Mouse (Mus musculus): ENCODE measurements around the gene Elmo3. TPM values are rescaled to one million over a fixed set of nuclear protein-coding genes. Genes with fewer than 3 reads are reported as not detected.
A peak's percentile ranks its signal among the peaks of the same experiment; 100 is the strongest.

The Elmo3 gene
- polyA plus RNA-seq, 1 experiment = 49.6 TPM

GRCm38 (mm10) chr8:105348450-105349095 lies 43.2 kb downstream of the Elmo3 start, which contains the start of gene Slc9a5:
Gene Slc9a5 (plus strand): TSS chr8:105348843.
- TF ChIP-seq POLR2A (IDR thresholded peaks at IDR 0.05; ENCODE audit: low read depth, low read length) = no peak
- DNase-seq = no peak
- under 1% methylated on average over 34 of the region's 34 CpGs for WGBS
- Histone ChIP-seq H3K36me3 (ENCODE audit: control insufficient read depth, insufficient read depth, low read length) (no peaks in the 10 kb centered on the region), H3K4me3 (ENCODE audit: insufficient read depth, low read depth, low read length) (peak within 1 kb of the TSS; percentile 85), H3K27ac (ENCODE audit: insufficient read depth, low read depth, low read length) (peak within 1 kb of the TSS; percentile 73), H3K4me1 (ENCODE audit: control insufficient read depth, insufficient read depth, low read length) (no peaks in the 10 kb centered on the region; the same call in 1 of the 2 replicates), H3K27me3 (replicated peaks; ENCODE audit: control insufficient read depth, insufficient read depth, low read length) (no peaks in the 10 kb centered on the region)

DNA sequence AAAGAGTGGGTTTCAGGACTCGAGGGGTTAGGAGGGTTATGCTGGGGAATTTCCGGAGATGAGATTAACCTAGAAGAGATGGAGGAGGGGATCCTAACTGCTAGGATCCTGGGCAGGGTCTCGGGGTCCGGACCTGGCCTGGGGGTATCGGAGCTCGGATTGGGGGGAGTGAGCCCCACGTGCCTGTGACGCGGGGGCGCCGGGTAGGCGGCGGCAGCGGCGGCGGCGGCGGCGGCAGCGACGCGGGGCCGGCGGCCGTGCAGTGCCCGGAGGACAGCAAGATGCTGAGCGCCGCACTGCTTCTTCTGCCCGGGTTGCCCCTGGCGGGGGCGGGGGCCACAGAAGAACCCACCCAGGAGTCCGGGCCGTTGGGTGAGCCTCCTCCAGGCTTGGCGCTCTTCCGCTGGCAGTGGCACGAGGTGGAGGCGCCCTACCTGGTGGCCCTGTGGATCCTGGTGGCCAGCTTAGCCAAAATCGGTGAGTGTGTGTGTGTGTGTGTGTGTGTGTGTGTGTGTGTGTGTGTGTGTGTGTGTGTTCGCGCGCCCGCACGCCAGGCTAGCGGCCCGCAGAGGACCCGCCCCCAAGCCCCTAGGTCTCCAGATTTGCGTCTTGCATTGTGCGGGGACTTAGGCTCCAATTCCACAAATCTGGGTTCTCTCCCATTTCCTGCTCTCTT lies 43.8 kb downstream of the Elmo3 start:
- Histone ChIP-seq H3K4me3 (ENCODE audit: insufficient read depth, low read depth, low read length) (peak overlapping the region; percentile 64), H3K36me3 (ENCODE audit: control insufficient read depth, insufficient read depth, low read length) (no peaks in the 10 kb centered on the region), H3K4me1 (ENCODE audit: control insufficient read depth, insufficient read depth, low read length) (no peaks in the 10 kb centered on the region; the same call in 1 of the 2 replicates), H3K27ac (ENCODE audit: insufficient read depth, low read depth, low read length) (no peak overlapping the region), H3K27me3 (replicated peaks; ENCODE audit: control insufficient read depth, insufficient read depth, low read length) (no peaks in the 10 kb centered on the region)
- DNase-seq = no peak
- TF ChIP-seq CTCF (conservative IDR thresholded peaks at IDR 0.05; ENCODE audit: insufficient read depth, insufficient read length, low read depth, low read length) = no peak
- no peak for TF ChIP-seq POLR2A (IDR thresholded peaks at IDR 0.05; ENCODE audit: low read depth, low read length)
- WGBS = 4% methylated on average over 48 of the region's 48 CpGs

- no peaks in the 10 kb centered on the region for H3K36me3 ChIP-seq (ENCODE audit: control insufficient read depth, insufficient read depth, low read length)
- 72% methylated on average over 7 of the region's 7 CpGs for WGBS
- no peak overlapping the region for H3K4me3 ChIP-seq (ENCODE audit: insufficient read depth, low read depth, low read length)
- TF ChIP-seq POLR2A (IDR thresholded peaks at IDR 0.05; ENCODE audit: low read depth, low read length) = no peak
- no peak for TF ChIP-seq CTCF (conservative IDR thresholded peaks at IDR 0.05; ENCODE audit: insufficient read depth, insufficient read length, low read depth, low read length)
- H3K27ac ChIP-seq (ENCODE audit: insufficient read depth, low read depth, low read length) = no peak overlapping the region
- DNase-seq = no peak
- no peaks in the 10 kb centered on the region for H3K27me3 ChIP-seq (replicated peaks; ENCODE audit: control insufficient read depth, insufficient read depth, low read length)
- no peaks in the 10 kb centered on the region; the same call in 1 of the 2 replicates for H3K4me1 ChIP-seq (ENCODE audit: control insufficient read depth, insufficient read depth, low read length)
These were observed 44.8 kb downstream of the Elmo3 start for GRCm38 (mm10) chr8:105350186-105350585.

DNA sequence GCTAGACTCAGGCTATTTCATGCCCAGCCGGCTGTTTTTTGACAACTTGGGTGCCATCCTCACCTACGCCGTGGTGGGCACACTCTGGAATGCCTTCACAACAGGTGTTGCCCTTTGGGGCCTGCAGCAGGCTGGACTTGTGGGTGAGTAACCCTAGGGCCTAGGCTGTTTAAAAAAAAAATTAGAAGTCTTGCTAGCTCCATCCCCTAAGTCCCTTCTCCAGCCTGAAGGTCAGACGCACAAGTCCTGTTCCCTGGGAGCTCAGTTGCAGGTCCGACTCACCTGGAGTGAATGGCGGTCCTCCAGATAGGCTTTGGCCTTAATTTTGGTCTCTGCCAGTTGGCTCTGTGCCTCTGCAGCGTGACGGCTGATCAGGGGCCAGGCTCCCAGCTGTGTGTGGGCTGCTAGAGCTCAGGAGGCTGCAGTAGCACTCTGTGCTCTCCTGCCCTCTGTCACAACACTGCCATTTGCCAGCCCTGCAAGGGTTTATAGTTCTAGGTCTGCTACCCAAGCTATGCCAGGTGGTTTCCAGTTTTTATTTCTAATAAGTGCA lies 48.3 kb downstream of the Elmo3 start:
- H3K27me3 ChIP-seq (replicated peaks; ENCODE audit: control insufficient read depth, insufficient read depth, low read length) = no peaks in the 10 kb centered on the region
- H3K4me3 ChIP-seq (ENCODE audit: insufficient read depth, low read depth, low read length) = no peak overlapping the region
- no peak for TF ChIP-seq POLR2A (IDR thresholded peaks at IDR 0.05; ENCODE audit: low read depth, low read length)
- TF ChIP-seq CTCF (conservative IDR thresholded peaks at IDR 0.05; ENCODE audit: insufficient read depth, insufficient read length, low read depth, low read length) = no peak
- H3K27ac ChIP-seq (ENCODE audit: insufficient read depth, low read depth, low read length) = no peak overlapping the region
- no peak for DNase-seq
- H3K4me1 ChIP-seq (ENCODE audit: control insufficient read depth, insufficient read depth, low read length) = no peaks in the 10 kb centered on the region
- WGBS = 65% methylated on average over 8 of the region's 8 CpGs
- H3K36me3 ChIP-seq (ENCODE audit: control insufficient read depth, insufficient read depth, low read length) = no peaks in the 10 kb centered on the region

DNA sequence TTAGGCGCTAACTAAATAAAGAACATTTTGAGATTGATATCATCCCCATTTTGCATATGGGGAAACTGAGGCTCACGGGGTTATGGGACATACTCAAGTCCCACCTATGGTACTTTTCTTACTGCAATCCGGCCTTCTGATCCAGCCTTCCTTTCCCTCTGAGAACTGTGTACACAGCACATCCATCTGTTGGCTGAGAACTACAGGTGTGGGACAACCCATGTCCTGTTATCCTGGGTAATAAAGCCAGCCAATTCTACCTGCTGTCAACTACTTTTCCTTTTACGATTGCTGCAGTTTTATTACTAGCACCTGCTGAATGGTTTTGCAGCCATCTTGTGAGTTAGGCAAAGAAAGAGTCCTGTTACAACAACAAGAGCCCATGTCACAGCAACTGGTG lies 49.1 kb downstream of the Elmo3 start:
- Histone ChIP-seq H3K27me3 (replicated peaks; ENCODE audit: control insufficient read depth, insufficient read depth, low read length) (no peaks in the 10 kb centered on the region), H3K36me3 (ENCODE audit: control insufficient read depth, insufficient read depth, low read length) (no peaks in the 10 kb centered on the region), H3K27ac (ENCODE audit: insufficient read depth, low read depth, low read length) (no peak overlapping the region), H3K4me3 (ENCODE audit: insufficient read depth, low read depth, low read length) (no peak overlapping the region), H3K4me1 (ENCODE audit: control insufficient read depth, insufficient read depth, low read length) (no peaks in the 10 kb centered on the region)
- WGBS = 97% methylated on average over 4 of the region's 4 CpGs
- DNase-seq = no peak
- TF ChIP-seq CTCF (conservative IDR thresholded peaks at IDR 0.05; ENCODE audit: insufficient read depth, insufficient read length, low read depth, low read length) (no peak), POLR2A (IDR thresholded peaks at IDR 0.05; ENCODE audit: low read depth, low read length) (no peak)

DNA sequence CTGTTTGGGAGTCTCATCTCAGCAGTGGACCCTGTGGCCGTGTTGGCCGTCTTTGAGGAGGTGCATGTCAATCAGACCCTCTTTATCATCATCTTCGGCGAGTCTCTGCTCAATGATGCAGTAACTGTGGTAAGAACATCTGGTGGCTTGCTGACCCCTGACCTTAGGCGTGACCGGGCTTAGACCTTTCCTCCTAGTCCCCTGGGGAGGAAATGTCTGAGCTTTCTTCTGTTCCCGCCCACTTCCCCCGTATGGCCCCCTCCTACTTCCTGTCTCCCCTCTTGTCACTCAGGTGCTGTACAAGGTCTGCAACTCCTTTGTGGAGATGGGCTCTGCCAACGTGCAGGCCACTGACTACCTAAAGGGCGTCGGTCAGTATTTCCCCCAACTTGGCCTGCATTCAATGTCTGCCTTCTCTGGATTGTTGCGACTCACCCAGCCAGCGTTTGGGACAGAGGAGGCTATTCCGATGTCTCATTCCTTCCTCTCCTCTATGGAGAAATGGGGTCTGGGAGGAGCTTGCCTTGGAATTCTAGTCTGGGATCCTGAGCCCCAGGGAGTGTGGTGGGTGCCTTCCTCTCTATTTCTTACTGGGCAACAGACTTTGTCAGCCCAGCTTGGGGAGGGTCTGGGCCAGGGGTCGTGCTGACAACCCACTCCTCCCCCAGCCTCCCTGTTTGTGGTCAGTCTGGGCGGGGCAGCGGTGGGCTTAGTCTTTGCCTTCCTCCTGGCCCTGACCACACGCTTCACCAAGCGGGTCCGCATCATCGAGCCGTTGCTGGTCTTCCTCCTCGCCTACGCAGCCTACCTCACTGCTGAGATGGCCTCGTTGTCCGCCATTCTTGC lies 50.0 kb downstream of the Elmo3 start:
- DNase-seq = peak; percentile 75
- no peaks in the 10 kb centered on the region for H3K4me1 ChIP-seq (ENCODE audit: control insufficient read depth, insufficient read depth, low read length)
- H3K27me3 ChIP-seq (replicated peaks; ENCODE audit: control insufficient read depth, insufficient read depth, low read length) = no peaks in the 10 kb centered on the region
- 68% methylated on average over 26 of the region's 26 CpGs for WGBS
- H3K36me3 ChIP-seq (ENCODE audit: control insufficient read depth, insufficient read depth, low read length) = no peaks in the 10 kb centered on the region
- 0 out of 2 replicates have a peak overlapping the region, but pooled peaks have one; percentile 19 for H3K4me3 ChIP-seq (ENCODE audit: insufficient read depth, low read depth, low read length)
- TF ChIP-seq CTCF (conservative IDR thresholded peaks at IDR 0.05; ENCODE audit: insufficient read depth, insufficient read length, low read depth, low read length) (no peak), POLR2A (IDR thresholded peaks at IDR 0.05; ENCODE audit: low read depth, low read length) (no peak)
- H3K27ac ChIP-seq (ENCODE audit: insufficient read depth, low read depth, low read length) = peak overlapping the region; percentile 19; the same call in 1 of the 2 replicates

Data from kidney, adult 2 months (tissue).